Mouse (Mus musculus): ENCODE results near the gene Ttc17.

Gene Ttc17

DNA sequence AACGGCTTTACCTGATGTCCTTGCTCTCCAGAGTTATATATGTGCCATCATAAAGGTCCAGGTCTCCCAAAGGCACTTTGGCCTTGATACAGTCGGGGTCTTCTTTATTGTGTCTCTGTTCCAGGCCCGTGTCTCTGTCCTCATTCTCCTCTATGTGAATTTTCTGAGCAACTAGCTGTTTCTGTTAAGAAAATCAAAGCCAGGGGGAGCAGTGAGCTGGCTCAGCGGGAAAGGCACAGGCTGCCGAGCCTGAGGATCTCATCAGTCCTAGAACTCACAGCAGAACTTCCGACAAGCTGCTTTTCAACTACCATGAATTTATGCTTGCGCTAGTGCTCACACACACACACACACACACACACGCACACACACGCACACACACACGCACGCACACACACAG is 27.8 kb downstream of the Ttc17 start:
- no peak for DNase-seq

- peak in 1 of 2 experiments; percentile 57 for DNase-seq
Observed at GRCm38 (mm10) chr2:94371093-94371492, 35.4 kb downstream of the Ttc17 start.

- no peak for DNase-seq
Observed at GRCm38 (mm10) chr2:94363821-94364220, 42.7 kb downstream of the Ttc17 start.

- DNase-seq = no peak
Observed at GRCm38 (mm10) chr2:94360398-94360973, 46.0 kb downstream of the Ttc17 start.

DNA sequence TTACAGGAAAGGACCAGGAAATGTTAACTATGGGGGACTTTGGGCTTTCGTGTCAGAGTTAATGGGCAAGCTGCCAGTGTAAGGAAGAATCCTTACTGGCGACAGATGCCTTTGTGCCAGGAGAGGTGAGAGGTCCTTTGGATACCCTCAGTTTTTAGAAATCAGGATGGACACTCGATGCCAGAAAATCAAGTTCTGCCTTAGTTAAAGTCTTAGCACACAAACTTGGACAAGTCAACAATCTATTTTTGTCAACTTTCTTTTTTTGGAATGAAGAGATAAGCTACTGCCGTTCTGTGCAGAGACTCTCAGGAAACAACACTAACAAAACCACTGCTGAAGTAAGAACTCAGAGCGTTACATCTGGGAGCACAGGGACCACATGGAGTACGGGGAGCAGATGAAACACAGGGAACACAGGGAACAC is 58.3 kb downstream of the Ttc17 start:
- peak; percentile 72 to 77 for DNase-seq

- peak; percentile 64 to 85 for DNase-seq
Observed at GRCm38 (mm10) chr2:94346746-94347145, 59.7 kb downstream of the Ttc17 start.

GRCm38 (mm10) chr2:94344624-94345023 is 61.9 kb downstream of the Ttc17 start:
- peak in 1 of 2 experiments; percentile 22 for DNase-seq

DNA sequence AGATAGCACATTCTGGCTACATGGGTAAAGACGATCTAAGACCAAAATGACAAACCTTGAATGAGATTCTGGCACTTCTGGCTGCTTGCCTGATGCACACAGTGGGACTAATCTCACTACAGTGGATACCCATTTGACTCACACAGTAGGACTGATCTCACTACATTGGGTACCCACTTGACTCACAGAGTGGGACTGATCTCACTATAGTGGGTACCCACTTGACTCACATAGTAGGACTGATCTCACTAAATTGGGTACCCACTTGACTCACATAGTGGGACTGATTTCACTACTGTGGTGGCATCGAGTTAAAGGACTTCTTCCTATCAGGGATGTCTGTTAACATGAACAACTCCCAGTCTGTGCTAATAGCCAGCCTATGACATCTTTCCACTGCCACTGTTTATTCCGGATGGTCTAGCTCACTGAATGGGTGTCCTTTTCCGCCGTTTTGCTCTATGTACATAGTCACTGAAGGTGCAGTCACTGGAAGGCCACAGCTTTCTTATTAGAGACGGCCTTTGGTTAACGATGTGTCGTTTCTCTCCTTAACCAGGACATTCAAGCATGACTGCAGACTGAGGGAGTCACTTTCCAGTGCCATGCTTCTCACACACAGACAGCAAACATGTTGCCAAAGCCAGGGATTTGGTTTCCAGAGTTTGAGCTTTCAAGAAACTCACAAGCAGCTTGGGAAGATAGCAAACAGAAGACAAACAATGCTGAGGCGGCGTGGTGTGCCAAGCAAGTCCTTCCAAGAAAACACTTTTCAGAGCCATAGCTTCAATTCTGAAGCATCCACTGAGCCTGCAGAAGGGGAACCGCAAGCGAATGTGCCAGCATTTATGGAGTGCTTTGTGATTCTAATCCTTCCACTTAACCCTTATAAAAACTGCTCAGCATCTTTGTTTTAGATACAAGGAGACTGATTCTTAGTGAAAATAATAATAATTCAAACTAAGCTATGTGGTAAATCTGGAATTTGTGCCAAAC is 62.9 kb downstream of the Ttc17 start:
- peak in 1 of 2 experiments; percentile 12 for DNase-seq

GRCm38 (mm10) chr2:94340769-94341168 is 65.7 kb downstream of the Ttc17 start:
- DNase-seq = peak; percentile 46 to 69

DNA sequence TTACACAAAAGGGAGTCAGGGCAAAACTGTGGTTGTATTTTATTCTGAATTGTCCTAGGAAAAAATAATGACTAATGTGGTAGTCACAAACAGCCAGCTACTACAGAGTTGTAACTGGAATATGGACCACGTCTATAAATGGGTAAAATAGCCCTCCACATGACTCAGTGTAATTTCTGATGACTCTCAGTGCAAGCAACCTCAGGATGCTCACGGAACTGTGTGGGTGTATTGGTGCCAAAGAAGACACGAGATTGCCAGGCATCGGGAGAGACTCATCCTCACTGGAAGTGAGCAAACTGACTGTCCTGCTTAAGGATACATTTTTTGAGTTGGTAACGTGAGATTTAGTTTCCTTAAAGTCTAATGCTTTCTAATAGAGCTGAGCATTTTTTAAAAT is 67.0 kb downstream of the Ttc17 start:
- no peak for DNase-seq

- no peak for DNase-seq
Observed at GRCm38 (mm10) chr2:94336336-94336735, 70.2 kb downstream of the Ttc17 start.

GRCm38 (mm10) chr2:94334742-94335046 is 71.8 kb downstream of the Ttc17 start:
- DNase-seq = peak in 1 of 2 experiments; percentile 27

DNA sequence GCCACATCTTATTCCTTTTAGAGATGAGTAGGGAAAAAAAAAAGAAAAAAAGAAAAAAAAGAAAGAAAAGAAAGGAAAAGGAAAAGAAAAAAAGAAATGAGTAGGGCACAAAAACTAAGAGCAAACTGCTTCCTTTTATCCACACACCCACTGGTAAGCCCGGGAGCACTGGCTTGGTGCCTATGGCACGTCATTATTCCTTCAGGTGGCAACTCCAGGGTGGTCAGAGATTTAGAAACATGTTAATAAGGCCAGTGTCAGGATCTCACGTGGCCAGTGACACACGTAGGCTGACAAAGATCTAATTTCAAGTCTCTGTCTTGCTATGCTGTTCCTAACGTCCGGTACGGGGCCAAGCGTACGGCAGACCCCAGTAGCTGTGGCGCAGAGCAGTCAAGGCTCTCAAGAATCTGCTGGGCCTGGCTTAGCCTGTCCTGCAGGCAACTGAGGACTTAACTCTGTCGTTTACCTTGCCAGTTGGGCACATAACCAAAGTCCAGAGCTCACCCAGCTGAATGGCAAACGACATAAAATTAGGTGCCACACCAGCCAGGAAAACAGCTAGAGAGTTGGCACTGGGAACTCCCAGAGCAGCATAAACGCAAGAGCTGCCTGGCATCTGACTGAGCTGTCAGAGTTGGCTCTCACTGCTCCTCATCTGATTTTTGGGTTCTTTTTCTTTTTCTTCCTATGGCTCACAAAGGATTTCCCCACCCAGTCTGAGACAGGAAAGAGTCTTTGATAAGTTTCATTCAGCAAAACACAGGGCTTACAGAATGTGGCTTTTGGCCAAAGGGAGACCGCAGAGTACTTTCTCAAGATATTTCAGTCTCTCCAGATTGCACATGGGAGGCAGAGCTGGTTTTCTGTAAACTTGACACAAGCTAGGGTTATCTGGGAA is 72.4 kb downstream of the Ttc17 start:
- peak; percentile 20 to 40 for DNase-seq

DNA sequence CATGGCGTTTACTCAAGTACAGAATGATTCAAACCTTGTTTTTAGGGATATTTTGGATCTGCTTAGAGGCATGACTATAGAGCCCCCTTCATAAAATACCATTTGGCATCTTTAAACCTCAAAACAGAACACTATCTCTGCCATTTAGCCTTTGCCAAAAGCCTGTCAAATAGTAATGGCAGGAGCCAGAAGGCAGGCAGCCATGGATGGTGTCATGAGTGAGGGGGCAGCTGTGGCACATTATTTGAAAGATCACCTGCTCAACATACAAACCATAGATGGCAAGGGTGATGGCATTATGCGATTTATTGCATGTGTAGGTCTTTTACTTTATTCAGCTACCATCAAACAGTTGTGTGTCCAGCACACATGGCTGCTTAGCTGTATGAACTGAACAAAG is 73.4 kb downstream of the Ttc17 start:
- peak in 1 of 2 experiments; percentile 2 for DNase-seq

DNA sequence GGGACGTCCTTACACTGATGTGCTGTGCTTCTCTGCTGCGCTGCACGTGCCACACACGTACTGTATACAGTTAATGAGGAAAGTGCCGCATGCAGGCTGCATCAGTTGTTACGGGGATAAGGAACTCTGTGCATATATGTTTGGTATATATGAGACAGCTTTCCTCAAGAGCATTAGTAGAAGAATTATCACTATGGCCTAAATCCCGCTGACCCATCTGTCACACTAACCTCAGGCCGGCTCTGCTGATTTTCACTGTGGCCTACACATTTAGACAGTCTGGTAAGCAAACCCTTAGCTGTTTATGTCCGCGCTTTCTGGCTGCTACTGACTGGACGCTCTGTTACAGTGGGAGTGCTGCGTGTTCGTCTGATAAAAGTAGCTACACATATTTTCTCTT is 77.2 kb downstream of the Ttc17 start:
- peak in 1 of 2 experiments; percentile 14 for DNase-seq

DNA sequence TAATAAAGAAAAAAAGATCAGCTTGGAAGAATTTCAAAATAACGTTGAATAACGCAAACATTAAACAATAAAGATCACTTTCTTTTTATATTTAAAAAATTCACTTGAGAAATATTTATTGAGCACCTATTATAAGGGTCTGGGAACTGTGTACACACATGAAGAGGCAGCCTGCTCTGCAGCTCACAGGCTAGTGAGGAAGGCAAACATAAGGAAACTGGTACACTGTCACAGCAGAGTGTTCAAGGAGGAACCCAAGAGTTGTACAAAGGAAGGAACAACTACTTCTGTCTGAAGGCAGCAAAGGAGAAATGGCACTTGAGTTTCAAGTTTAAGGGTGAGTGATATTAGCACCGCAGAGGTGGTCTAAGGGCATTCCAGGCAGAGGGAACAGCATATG is 78.7 kb downstream of the Ttc17 start:
- DNase-seq = peak in 1 of 2 experiments; percentile 3

GRCm38 (mm10) chr2:94319780-94320179 is 86.7 kb downstream of the Ttc17 start:
- no peak for DNase-seq

DNA sequence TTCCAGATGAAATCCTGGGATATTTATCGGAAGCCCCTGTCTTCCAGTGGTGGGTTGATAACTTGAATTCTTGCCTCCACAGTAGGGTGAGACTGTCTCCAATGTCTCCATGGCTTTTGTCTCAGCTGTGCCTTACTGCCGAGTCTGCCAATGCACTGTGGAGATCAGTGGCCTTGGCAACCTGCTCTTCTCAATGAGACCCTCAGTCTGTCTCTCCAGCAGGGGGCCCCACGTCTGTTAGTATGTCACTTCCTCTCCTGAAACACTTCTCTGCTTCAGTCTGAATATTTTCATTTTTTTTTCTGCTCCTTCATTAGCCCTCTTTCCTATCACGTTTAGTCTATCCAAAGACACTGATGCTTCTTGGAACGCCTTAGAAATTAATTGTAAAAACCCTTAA is 90.0 kb downstream of the Ttc17 start:
- peak in 1 of 2 experiments; percentile 16 for DNase-seq

GRCm38 (mm10) chr2:94303984-94304383 is 102.5 kb downstream of the Ttc17 start:
- DNase-seq = no peak

- DNase-seq = no peak
Observed at GRCm38 (mm10) chr2:94302393-94302792, 104.1 kb downstream of the Ttc17 start.

- no peak for DNase-seq
Observed at GRCm38 (mm10) chr2:94301749-94302148, 104.7 kb downstream of the Ttc17 start.

GRCm38 (mm10) chr2:94297467-94297866 is 109.0 kb downstream of the Ttc17 start:
- DNase-seq = no peak

DNA sequence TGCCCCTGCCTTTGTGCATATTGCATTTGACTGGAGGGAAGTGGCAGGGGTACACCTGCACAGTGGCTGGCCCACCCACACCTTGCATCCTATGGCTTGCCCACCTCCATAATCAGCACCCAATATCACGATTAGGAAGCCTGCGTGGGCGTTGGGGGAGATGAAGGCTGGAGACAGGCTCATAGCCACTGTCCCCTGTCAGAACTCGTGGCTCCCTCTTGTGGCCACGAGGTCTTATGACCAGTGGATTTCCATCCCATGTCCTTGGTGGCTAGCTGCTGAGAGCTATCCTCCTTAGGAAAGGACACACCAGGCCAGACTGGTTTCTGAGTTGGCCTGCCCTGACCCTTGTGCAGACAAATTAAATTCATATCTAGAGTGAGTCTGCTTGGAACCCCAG is 116.0 kb downstream of the Ttc17 start:
- DNase-seq = peak; percentile 71 to 77

Measured in kidney, postnatal 25 days (tissue).